Mouse (Mus musculus) myocyte (in vitro differentiated cells): Measurements from ENCODE around the gene Synj2. TPM values are rescaled to one million over a fixed set of nuclear protein-coding genes. Genes with fewer than 3 reads are reported as not detected.

Experiments
- H3K27me3 ChIP-seq: one replicate; pipeline ENCODE4 v1.6.1; 2011; ENCODE audit not compliant: control insufficient read depth, insufficient read depth, insufficient read length
- H3K36me3 ChIP-seq: one replicate; pipeline ENCODE4 v1.6.1; 2011; ENCODE audit not compliant: control insufficient read depth, insufficient read depth
- H3K4me2 ChIP-seq: one replicate; pipeline ENCODE4 v1.6.1; 2011; ENCODE audit warnings: low read depth, control low read depth
- H3K4me3 ChIP-seq: one replicate; pipeline ENCODE4 v1.5.1; 2011; ENCODE audit warnings: mild to moderate bottlenecking, control low read depth, moderate library complexity
- H3K79me2 ChIP-seq: one replicate; pipeline ENCODE4 v1.6.1; 2011; ENCODE audit not compliant: control insufficient read depth, insufficient read depth
- H3ac ChIP-seq: one replicate; pipeline ENCODE4 v1.6.1; 2011; ENCODE audit not compliant: control insufficient read depth, insufficient read length
- CEBPB ChIP-seq: IDR thresholded peaks from 2 replicates; pipeline ENCODE4 v1.6.1; 2011; ENCODE audit warnings: mild to moderate bottlenecking, moderate library complexity; ENCODE audit not compliant: poor library complexity, insufficient read depth, severe bottlenecking
- E2F4 ChIP-seq: IDR thresholded peaks from one replicate; pipeline ENCODE4 v1.6.1; 2011; ENCODE audit warnings: mild to moderate bottlenecking, control low read depth, moderate library complexity; ENCODE audit not compliant: insufficient read depth
- MAX ChIP-seq: IDR thresholded peaks from one replicate; pipeline ENCODE4 v1.6.1; 2011; ENCODE audit warnings: low read depth, mild to moderate bottlenecking, control low read depth
- MYOD1 ChIP-seq, 3 experiments: IDR thresholded peaks; one replicate each; pipeline ENCODE4 v1.6.1; 2011; ENCODE audit warnings: control low read depth in 2 of 3, low read depth in 2 of 3, mild to moderate bottlenecking in 2 of 3, moderate library complexity in 1 of 3; ENCODE audit not compliant: insufficient read length in 2 of 3, control insufficient read depth in 1 of 3
- MYOG ChIP-seq, 3 experiments: IDR thresholded peaks; one replicate each; pipeline ENCODE4 v1.6.1; 2011; ENCODE audit warnings: control low read depth in 2 of 3, low read depth in 2 of 3, mild to moderate bottlenecking in 2 of 3; ENCODE audit not compliant: insufficient read length in 2 of 3, control insufficient read depth in 1 of 3, insufficient read depth in 1 of 3
- POLR2A ChIP-seq: IDR thresholded peaks from one replicate; pipeline ENCODE4 v1.6.1; 2011; ENCODE audit warnings: low read depth, mild to moderate bottlenecking, control low read depth, moderate library complexity; ENCODE audit not compliant: insufficient read length
- POLR2AphosphoS2 ChIP-seq: IDR thresholded peaks from one replicate; pipeline ENCODE4 v1.6.1; 2011; ENCODE audit warnings: low read depth, control low read depth; ENCODE audit not compliant: insufficient read length
- REST ChIP-seq: IDR thresholded peaks from one replicate; pipeline ENCODE4 v1.6.1; 2011; ENCODE audit warnings: mild to moderate bottlenecking, control low read depth, moderate library complexity; ENCODE audit not compliant: insufficient read depth, insufficient read length
- SRF ChIP-seq: IDR thresholded peaks from one replicate; pipeline ENCODE4 v1.6.1; 2011; ENCODE audit warnings: low read depth; ENCODE audit not compliant: control insufficient read depth, insufficient read length
- TCF12 ChIP-seq: IDR thresholded peaks from one replicate; pipeline ENCODE4 v1.6.1; 2011; ENCODE audit warnings: mild to moderate bottlenecking, control low read depth; ENCODE audit not compliant: poor library complexity, insufficient read depth, severe bottlenecking
- TCF3 ChIP-seq: IDR thresholded peaks from one replicate; pipeline ENCODE4 v1.6.1; 2011; ENCODE audit warnings: low read depth, control low read depth; ENCODE audit not compliant: insufficient read length
- USF1 ChIP-seq: IDR thresholded peaks from one replicate; pipeline ENCODE4 v1.6.1; 2011; ENCODE audit warnings: low read depth, mild to moderate bottlenecking, control low read depth, moderate library complexity
- polyA plus RNA-seq: library from polyadenylated mRNA; unstranded; fragments of >200 nt; fragmentation: generic; extraction: Trizol; gene quantifications from one replicate; pipeline ENCODE4 v1.2.1, GENCODE M21; 2012; ENCODE audit warnings: missing spikeins

Gene Synj2
- polyA plus RNA-seq, 1 experiment = 32.1 TPM

DNA sequence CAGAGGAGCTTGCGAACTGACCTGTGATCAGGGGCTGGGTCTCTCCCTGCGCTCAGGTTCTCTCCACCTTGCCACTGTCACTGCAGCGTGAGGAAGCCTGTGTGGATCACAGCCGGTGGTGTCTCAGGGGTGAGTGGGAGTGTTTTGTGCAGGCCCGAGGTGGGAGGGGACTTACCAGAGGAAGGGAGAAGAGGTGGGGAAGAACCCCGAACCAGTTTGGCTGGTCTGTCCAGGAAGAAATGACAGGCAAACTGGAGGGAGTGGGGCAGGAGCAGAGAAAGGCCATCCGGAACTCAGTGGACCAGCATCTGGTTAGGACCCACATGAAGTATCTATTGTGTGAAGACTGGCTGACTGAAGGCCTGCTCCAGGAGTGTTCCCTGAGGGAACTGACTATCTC, 18.0 kb downstream of the Synj2 start:
- Histone ChIP-seq H3K4me2 (peak overlapping the region; percentile 44), H3K36me3 (no peaks in the 10 kb centered on the region), H3K27me3 (no peaks in the 10 kb centered on the region), H3K4me3 (no peak overlapping the region), H3ac (no peak overlapping the region), H3K79me2 (peaks cover 82% of the 10 kb centered on the region)
- TF ChIP-seq TCF12 (no peak), MYOG (IDR thresholded peaks at IDR 0.05; ENCODE audit: control insufficient read depth in 1 of 3, insufficient read depth in 1 of 3, insufficient read length in 2 of 3, low read depth in 2 of 3) (no peak), REST (no peak), CEBPB (no peak), TCF3 (no peak), USF1 (no peak), MYOD1 (IDR thresholded peaks at IDR 0.05; ENCODE audit: control insufficient read depth in 1 of 3, insufficient read length in 2 of 3, low read depth in 2 of 3) (no peak), SRF (no peak), MAX (no peak), POLR2AphosphoS2 (no peak), POLR2A (no peak), E2F4 (no peak)

DNA sequence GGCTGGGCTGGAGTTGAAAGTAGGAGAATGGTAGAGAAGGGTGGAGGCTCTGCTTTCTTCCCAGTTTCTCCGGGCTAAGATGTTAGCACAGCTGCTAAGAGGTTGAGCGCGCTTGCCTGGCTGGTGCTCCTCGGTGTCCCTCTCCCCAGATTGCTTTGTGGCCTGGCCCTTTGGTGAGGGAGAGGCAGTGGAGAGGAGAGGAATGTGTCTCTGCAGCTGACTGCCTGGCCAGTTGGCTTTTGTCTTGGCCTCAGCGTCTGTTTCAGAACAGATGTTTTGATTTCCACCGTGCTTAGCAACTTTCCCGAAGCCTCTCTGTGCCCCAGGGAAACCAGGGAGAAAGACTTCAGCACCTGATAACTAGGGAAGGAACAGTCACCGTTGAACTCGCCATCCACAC, 18.7 kb downstream of the Synj2 start:
- Histone ChIP-seq H3K79me2 (peaks cover 84% of the 10 kb centered on the region), H3K27me3 (no peaks in the 10 kb centered on the region), H3ac (no peak overlapping the region), H3K4me3 (no peak overlapping the region), H3K4me2 (peak overlapping the region; percentile 51), H3K36me3 (no peaks in the 10 kb centered on the region)
- TF ChIP-seq SRF = no peak
- no peak for TF ChIP-seq POLR2AphosphoS2
- TF ChIP-seq MYOD1 (IDR thresholded peaks at IDR 0.05; ENCODE audit: control insufficient read depth in 1 of 3, insufficient read length in 2 of 3, low read depth in 2 of 3) = peak; percentile 61 to 84 (median 80)
- TF ChIP-seq TCF3 = peak; percentile 56
- peak; percentile 73 to 96 (median 88) for TF ChIP-seq MYOG (IDR thresholded peaks at IDR 0.05; ENCODE audit: control insufficient read depth in 1 of 3, insufficient read depth in 1 of 3, insufficient read length in 2 of 3, low read depth in 2 of 3)
- peak; percentile 67 for TF ChIP-seq TCF12

DNA sequence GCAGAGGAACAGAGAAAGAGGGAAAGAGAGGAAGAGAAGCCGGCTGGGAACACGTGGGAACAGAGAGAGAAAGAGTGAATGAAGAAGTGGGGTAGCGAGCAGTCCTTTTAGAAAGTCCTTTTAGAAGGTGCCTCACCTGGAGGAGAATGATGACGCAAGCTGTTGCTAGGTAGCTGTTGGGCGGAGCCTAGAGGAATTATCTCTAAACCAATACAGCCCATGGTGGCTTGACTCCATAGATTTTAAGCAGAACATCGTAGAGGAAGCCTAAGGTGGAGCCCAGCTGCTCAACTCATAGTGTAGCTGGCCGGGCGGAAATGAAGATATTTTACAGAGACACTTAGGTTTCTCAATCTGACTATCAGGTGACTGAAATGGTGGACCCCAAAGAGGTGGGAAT, 22.7 kb downstream of the Synj2 start:
- Histone ChIP-seq H3K27me3 (no peaks in the 10 kb centered on the region), H3K79me2 (peaks cover 78% of the 10 kb centered on the region), H3ac (no peak overlapping the region), H3K4me3 (no peak overlapping the region), H3K36me3 (no peaks in the 10 kb centered on the region), H3K4me2 (no peak overlapping the region)
- TF ChIP-seq TCF12 = no peak

DNA sequence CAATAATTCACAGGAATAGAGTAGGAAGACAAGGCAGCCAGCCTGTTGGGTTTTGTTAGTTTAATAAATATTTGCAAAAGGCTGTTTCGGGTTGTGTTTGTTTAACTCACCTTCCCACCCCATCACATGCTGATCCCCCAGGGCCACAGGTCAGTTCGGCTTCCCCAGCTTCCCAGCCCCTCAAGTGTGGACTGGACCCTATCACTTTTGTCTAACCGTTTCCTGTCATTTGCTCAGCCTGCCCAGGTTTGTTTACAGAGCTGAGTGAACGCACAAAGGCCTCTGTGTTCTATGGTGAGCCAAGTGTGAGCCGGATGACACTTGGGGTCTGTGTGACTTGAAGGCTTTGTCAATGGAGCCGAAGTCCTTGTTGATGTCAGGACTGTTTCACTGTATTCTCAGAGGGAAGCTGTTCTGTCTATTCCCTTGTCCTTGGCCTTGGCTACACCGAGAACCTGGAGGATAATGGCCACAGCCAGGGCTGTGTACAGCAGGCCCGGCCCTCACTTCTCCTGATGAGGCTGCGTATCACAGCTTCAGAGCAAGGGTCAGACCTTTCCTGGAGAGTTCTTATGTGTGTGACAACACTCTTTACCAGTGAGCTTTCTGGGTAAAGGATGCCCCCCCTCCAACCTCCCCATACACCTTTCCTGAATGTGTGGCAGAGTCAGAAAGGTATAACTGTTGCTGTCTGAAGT, 24.2 kb downstream of the Synj2 start:
- no peaks in the 10 kb centered on the region for H3K36me3 ChIP-seq

DNA sequence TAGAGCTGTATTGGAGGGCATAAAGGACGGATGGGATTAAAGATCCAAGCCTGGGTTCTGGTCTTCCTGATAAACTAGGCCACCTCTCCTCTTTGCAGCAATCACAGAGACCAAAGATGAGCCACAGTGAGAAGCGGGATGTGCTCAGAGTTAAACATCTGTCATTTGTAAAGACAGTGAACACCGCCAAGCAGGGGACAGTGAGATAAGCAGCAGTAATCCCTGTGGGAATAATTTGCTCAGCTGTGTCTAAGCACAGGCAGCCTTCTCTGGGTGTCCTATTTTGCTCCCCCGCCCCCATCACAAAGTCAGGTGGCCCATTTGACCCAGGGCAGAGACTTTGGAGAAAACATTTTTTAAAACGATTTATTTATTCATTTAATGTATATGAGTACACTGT, 25.6 kb downstream of the Synj2 start:
- TF ChIP-seq E2F4 (no peak), MAX (no peak), TCF12 (no peak), POLR2AphosphoS2 (no peak), TCF3 (no peak), POLR2A (no peak), MYOD1 (IDR thresholded peaks at IDR 0.05; ENCODE audit: control insufficient read depth in 1 of 3, insufficient read length in 2 of 3, low read depth in 2 of 3) (no peak), REST (no peak)
- no peak overlapping the region for H3ac ChIP-seq
- no peak overlapping the region for H3K4me3 ChIP-seq
- no peaks in the 10 kb centered on the region for H3K27me3 ChIP-seq
- no peak overlapping the region for H3K4me2 ChIP-seq
- peaks cover 70% of the 10 kb centered on the region for H3K79me2 ChIP-seq
- no peaks in the 10 kb centered on the region for H3K36me3 ChIP-seq

More for the DNA sequence above, 24.2 kb downstream of the Synj2 start:
- Histone ChIP-seq H3K79me2 (peaks cover 82% of the 10 kb centered on the region), H3K4me3 (no peak overlapping the region), H3K4me2 (no peak overlapping the region), H3K27me3 (no peaks in the 10 kb centered on the region), H3ac (no peak overlapping the region)
- no peak for TF ChIP-seq USF1
- no peak for TF ChIP-seq POLR2AphosphoS2
- TF ChIP-seq MAX = no peak
- TF ChIP-seq MYOG (IDR thresholded peaks at IDR 0.05; ENCODE audit: control insufficient read depth in 1 of 3, insufficient read depth in 1 of 3, insufficient read length in 2 of 3, low read depth in 2 of 3) = no peak
- TF ChIP-seq TCF12 = no peak
- TF ChIP-seq MYOD1 (IDR thresholded peaks at IDR 0.05; ENCODE audit: control insufficient read depth in 1 of 3, insufficient read length in 2 of 3, low read depth in 2 of 3) = no peak
- TF ChIP-seq SRF = no peak
- TF ChIP-seq POLR2A = no peak
- TF ChIP-seq REST = no peak
- TF ChIP-seq TCF3 = no peak
- TF ChIP-seq E2F4 = no peak
- TF ChIP-seq CEBPB = no peak
